10 mouse cellular contexts compared by ENCODE assay signal in the genomic region with DNA sequence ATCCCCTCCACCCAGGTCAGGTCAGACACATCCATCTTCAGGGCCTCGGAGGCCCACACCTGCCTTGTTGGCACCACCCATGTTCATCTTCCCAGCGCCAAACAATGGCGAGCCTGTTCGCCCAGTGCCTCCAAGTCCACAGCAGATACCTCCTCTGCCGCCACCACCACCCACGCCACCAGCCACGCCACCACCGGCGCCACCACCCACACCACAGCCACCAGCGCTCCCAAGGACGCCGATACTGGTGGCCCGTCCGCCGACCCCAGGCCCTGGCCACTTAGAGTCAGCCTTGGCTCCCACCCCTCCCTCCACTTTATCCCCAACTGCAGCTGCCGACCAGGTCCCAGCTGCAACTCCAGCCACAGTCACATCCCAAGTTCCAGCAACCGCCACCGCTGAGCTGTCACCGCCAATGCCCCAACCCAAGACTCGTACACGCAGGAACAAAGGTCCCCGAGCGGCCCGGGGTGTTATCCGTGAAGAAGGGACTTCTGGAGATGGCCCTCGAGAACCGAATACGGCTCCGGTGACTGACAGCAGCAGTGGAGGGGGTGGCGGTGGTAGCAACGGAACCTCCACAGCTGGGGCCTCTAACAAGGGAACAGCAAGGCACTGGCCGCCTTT. TPM values are rescaled to one million over a fixed set of nuclear protein-coding genes. Genes with fewer than 3 reads are reported as not detected.
A peak's percentile ranks its signal among the peaks of the same experiment; 100 is the strongest.
DNase-seq lines count a peak whose midpoint lies in the region; ATAC-seq lines count a peak whose summit lies in the region.
"Had no signal": no experiment of that assay in that cellular context is flagged by ENCODE, and none has a peak within 500 bp of the region (broad histone marks: within the 10 kb centered on the region; RNA-seq: fewer than 3 reads in every experiment).

No protein-coding gene starts in this region.

- 35% methylated on average over 32 of the region's 32 CpGs for WGBS in forebrain, embryonic 10.5 days
- WGBS in forebrain, embryonic 16.5 days, result 33% methylated on average over 32 of the region's 32 CpGs
- WGBS in liver, embryonic 11.5 days, result 37% methylated on average over 32 of the region's 32 CpGs
- 46% methylated on average over 32 of the region's 32 CpGs for WGBS in liver, embryonic 12.5 days (ENCODE audit: insufficient replicate concordance)
- 40% methylated on average over 31 of the region's 32 CpGs for WGBS in limb, embryonic 13.5 days

- H3K9me3 ChIP-seq in forebrain, embryonic 10.5 days, result no peaks in the 10 kb centered on the region
- no peaks in the 10 kb centered on the region for H3K9me3 ChIP-seq in forebrain, embryonic 16.5 days (ENCODE audit: control insufficient read depth, low read length)
- no peaks in the 10 kb centered on the region for H3K9me3 ChIP-seq in liver, embryonic 11.5 days (ENCODE audit: control insufficient read depth, low read length)
- no peaks in the 10 kb centered on the region for H3K9me3 ChIP-seq in liver, embryonic 12.5 days (replicated peaks)
- H3K9me3 ChIP-seq in ES-E14 (ENCODE audit: control insufficient read depth, insufficient read depth, low read depth, low read length), result no peaks in the 10 kb centered on the region
- no peaks in the 10 kb centered on the region for H3K9me3 ChIP-seq in limb, embryonic 13.5 days

- intact Hi-C loops in left cerebral cortex, postnatal 4 days (cut with DNase I), result loop anchor here (5.0 kb wide), 1 partner anchor 130 kb away; the partner anchor contains the start of gene Dpf1

- H3K9ac ChIP-seq in forebrain, embryonic 16.5 days (replicated peaks; ENCODE audit: low read depth, low read length), result no peak overlapping the region
- H3K9ac ChIP-seq in liver, embryonic 11.5 days (ENCODE audit: low read depth, low read length), result no peak overlapping the region
- H3K9ac ChIP-seq in liver, embryonic 12.5 days, result no peak overlapping the region
- H3K9ac ChIP-seq in ES-E14 (ENCODE audit: insufficient read depth, low read depth, low read length, poor library complexity, severe bottlenecking), result no peak overlapping the region
- H3K9ac ChIP-seq in limb, embryonic 13.5 days, result no peak overlapping the region
- H3K9ac ChIP-seq: liver, embryonic 14.5 days had no signal

- H3K4me3 ChIP-seq in forebrain, embryonic 10.5 days, result peak overlapping the region; percentile 75; the same call in 1 of the 2 replicates
- H3K4me3 ChIP-seq in forebrain, embryonic 16.5 days (replicated peaks; ENCODE audit: low read length), result no peak overlapping the region
- H3K4me3 ChIP-seq in liver, embryonic 11.5 days (ENCODE audit: low read depth, low read length), result no peak overlapping the region
- no peak overlapping the region for H3K4me3 ChIP-seq in liver, embryonic 12.5 days
- peak overlapping the region; percentile 26 to 39; a peak in 2 of 4 replicates for H3K4me3 ChIP-seq in ES-E14 (ENCODE audit: insufficient read depth in 1 of 2, low read depth in 1 of 2, low read length in 2 of 2, poor library complexity in 1 of 2, severe bottlenecking in 1 of 2)
- H3K4me3 ChIP-seq in limb, embryonic 13.5 days, result peak overlapping the region; percentile 74; the same call in 1 of the 2 replicates

- DNase-seq in forebrain, embryonic 10.5 days (ENCODE audit: extremely low spot score, low spot score), result no peak
- peak; percentile 46 for DNase-seq in liver, embryonic 11.5 days (ENCODE audit: low spot score)
- no peak for DNase-seq in ES-E14 (ENCODE audit: low read depth, low spot score)
- DNase-seq in left cerebral cortex, postnatal 4 days, result no peak
- no peak for DNase-seq in urinary bladder, postnatal 14 days (ENCODE audit: low spot score)
- DNase-seq: thymus, postnatal 36 days had no signal

- H3K4me2 ChIP-seq in forebrain, embryonic 16.5 days (ENCODE audit: low read length), result no peak overlapping the region
- peak overlapping the region; percentile 87 for H3K4me2 ChIP-seq in liver, embryonic 11.5 days
- H3K4me2 ChIP-seq in liver, embryonic 12.5 days, result no peak overlapping the region
- H3K4me2 ChIP-seq in limb, embryonic 13.5 days (replicated peaks), result peak overlapping the region; percentile 9; the same call in 1 of the 2 replicates

- H3K4me1 ChIP-seq in forebrain, embryonic 10.5 days, result peaks cover 62% of the 10 kb centered on the region
- peaks cover 36% of the 10 kb centered on the region for H3K4me1 ChIP-seq in forebrain, embryonic 16.5 days (replicated peaks; ENCODE audit: control insufficient read depth, insufficient read depth, low read length)
- H3K4me1 ChIP-seq in liver, embryonic 11.5 days (replicated peaks; ENCODE audit: control insufficient read depth, insufficient read depth, low read length), result peaks cover 26% of the 10 kb centered on the region
- peaks cover 39% of the 10 kb centered on the region for H3K4me1 ChIP-seq in liver, embryonic 12.5 days
- peaks cover 4 to 24% of the 10 kb centered on the region in 2 experiments; a peak in 3 of 4 replicates for H3K4me1 ChIP-seq in ES-E14 (ENCODE audit: control insufficient read depth in 2 of 2, insufficient read depth in 2 of 2, low read length in 2 of 2, poor library complexity in 1 of 2)
- peaks cover 41% of the 10 kb centered on the region for H3K4me1 ChIP-seq in limb, embryonic 13.5 days

- ATAC-seq in forebrain, embryonic 16.5 days, result no peak
- ATAC-seq in liver, embryonic 11.5 days (replicated peaks; ENCODE audit: low FRiP score), result no peak
- ATAC-seq in liver, embryonic 12.5 days, result no peak
- no peak for ATAC-seq in limb, embryonic 13.5 days (ENCODE audit: low FRiP score, low read depth)

- in situ Hi-C loops in ES-E14 (cut with MboI; ENCODE audit: low sequenced_read_pairs in 2 of 2, unreplicated experiment in 2 of 2), result no loop called here

- H3K27me3 ChIP-seq in forebrain, embryonic 10.5 days (ENCODE audit: poor library complexity, severe bottlenecking), result peaks cover 60% of the 10 kb centered on the region
- peaks cover 34% of the 10 kb centered on the region for H3K27me3 ChIP-seq in forebrain, embryonic 16.5 days (replicated peaks; ENCODE audit: control insufficient read depth, insufficient read depth, low read length)
- peaks cover 50% of the 10 kb centered on the region for H3K27me3 ChIP-seq in liver, embryonic 11.5 days (replicated peaks; ENCODE audit: control insufficient read depth, insufficient read depth, low read length)
- peaks cover 71% of the 10 kb centered on the region for H3K27me3 ChIP-seq in liver, embryonic 12.5 days (replicated peaks)
- peaks cover 57% of the 10 kb centered on the region for H3K27me3 ChIP-seq in limb, embryonic 13.5 days

- no peak overlapping the region for H3K27ac ChIP-seq in forebrain, embryonic 10.5 days
- no peak overlapping the region for H3K27ac ChIP-seq in forebrain, embryonic 16.5 days (ENCODE audit: low read length)
- H3K27ac ChIP-seq in liver, embryonic 11.5 days (ENCODE audit: low read depth, low read length), result no peak overlapping the region
- H3K27ac ChIP-seq in liver, embryonic 12.5 days, result no peak overlapping the region
- no peak overlapping the region for H3K27ac ChIP-seq in ES-E14 (ENCODE audit: insufficient read depth, low read depth, low read length, poor library complexity, severe bottlenecking)
- H3K27ac ChIP-seq in limb, embryonic 13.5 days, result no peak overlapping the region
- H3K27ac ChIP-seq: liver, embryonic 14.5 days had no signal

- H3K36me3 ChIP-seq in forebrain, embryonic 10.5 days (replicated peaks), result peaks cover 51% of the 10 kb centered on the region
- H3K36me3 ChIP-seq in forebrain, embryonic 16.5 days (ENCODE audit: control insufficient read depth, insufficient read depth), result peaks cover 27% of the 10 kb centered on the region
- H3K36me3 ChIP-seq in liver, embryonic 11.5 days (ENCODE audit: control insufficient read depth, insufficient read depth, low read length), result peaks cover 24% of the 10 kb centered on the region
- H3K36me3 ChIP-seq in liver, embryonic 12.5 days, result peaks cover 46% of the 10 kb centered on the region
- H3K36me3 ChIP-seq in ES-E14 (ENCODE audit: control insufficient read depth, insufficient read depth, low read length, poor library complexity, severe bottlenecking), result peaks cover 37% of the 10 kb centered on the region
- peaks cover 47% of the 10 kb centered on the region for H3K36me3 ChIP-seq in limb, embryonic 13.5 days

RNA-seq across cellular contexts. Expression of gene Spred3, which starts 2.3 kb away (rescaled TPM):
- polyA plus RNA-seq in forebrain, embryonic 10.5 days (2016; fragmentation: Nextera tagmentation; extraction: Ambion mirVana), result 4.4 and 5.4 TPM in 2 replicates
- 6.0 and 7.5 TPM in 2 replicates for polyA plus RNA-seq in forebrain, embryonic 16.5 days (2015; fragmentation: Nextera tagmentation; extraction: Ambion mirVana)
- 1.0 and 1.1 TPM in 2 replicates for polyA plus RNA-seq in liver, embryonic 11.5 days (2014; fragmentation: Nextera tagmentation; extraction: Ambion mirVana)
- polyA plus RNA-seq in liver, embryonic 12.5 days (2016; fragmentation: Nextera tagmentation; extraction: Ambion mirVana), result 0.72 TPM in 2 replicates
- 5.1 and 6.2 TPM in 2 replicates for total RNA-seq in ES-E14 (2012; rRNA removed)
- polyA plus RNA-seq in limb, embryonic 13.5 days (2015; fragmentation: Nextera tagmentation; extraction: Ambion mirVana), result 4.2 and 4.4 TPM in 2 replicates
- 10 to 100 TPM; 29.4 to 32.3 TPM for total RNA-seq in left cerebral cortex, postnatal 4 days (2021)

RNA-seq across cellular contexts. Expression of gene Ggn, which starts 2.5 kb away (rescaled TPM):
- polyA plus RNA-seq in forebrain, embryonic 10.5 days (2016; fragmentation: Nextera tagmentation; extraction: Ambion mirVana), result 0.69 and 1.1 TPM in 2 replicates
- 0.51 and 0.75 TPM in 2 replicates for polyA plus RNA-seq in forebrain, embryonic 16.5 days (2015; fragmentation: Nextera tagmentation; extraction: Ambion mirVana)
- 0.37 and 0.47 TPM in 2 replicates for polyA plus RNA-seq in liver, embryonic 11.5 days (2014; fragmentation: Nextera tagmentation; extraction: Ambion mirVana)
- polyA plus RNA-seq in liver, embryonic 12.5 days (2016; fragmentation: Nextera tagmentation; extraction: Ambion mirVana), result 0.07 and 0.26 TPM in 2 replicates
- 0.67 and 1.2 TPM in 2 replicates for total RNA-seq in ES-E14 (2012; rRNA removed)
- polyA plus RNA-seq in limb, embryonic 13.5 days (2015; fragmentation: Nextera tagmentation; extraction: Ambion mirVana), result 0.47 and 0.50 TPM in 2 replicates
- total RNA-seq in left cerebral cortex, postnatal 4 days (2021), result 1 to 10 TPM in 1 of 2 experiments, under 1 TPM in 1; 0.58 to 1.1 TPM

RNA-seq across cellular contexts. Expression of gene Psmd8, which starts 8.0 kb away (rescaled TPM):
- 290 and 304 TPM in 2 replicates for polyA plus RNA-seq in forebrain, embryonic 10.5 days (2016; fragmentation: Nextera tagmentation; extraction: Ambion mirVana)
- 267 and 277 TPM in 2 replicates for polyA plus RNA-seq in forebrain, embryonic 16.5 days (2015; fragmentation: Nextera tagmentation; extraction: Ambion mirVana)
- 231 and 235 TPM in 2 replicates for polyA plus RNA-seq in liver, embryonic 11.5 days (2014; fragmentation: Nextera tagmentation; extraction: Ambion mirVana)
- polyA plus RNA-seq in liver, embryonic 12.5 days (2016; fragmentation: Nextera tagmentation; extraction: Ambion mirVana), result 170 and 180 TPM in 2 replicates
- 209 and 211 TPM in 2 replicates for total RNA-seq in ES-E14 (2012; rRNA removed)
- 270 and 272 TPM in 2 replicates for polyA plus RNA-seq in limb, embryonic 13.5 days (2015; fragmentation: Nextera tagmentation; extraction: Ambion mirVana)
- total RNA-seq in left cerebral cortex, postnatal 4 days (2021), result 100 to 1,000 TPM; 162 to 164 TPM

RNA-seq across cellular contexts. Expression of gene Fam98c, which starts 16.5 kb away (rescaled TPM):
- polyA plus RNA-seq in forebrain, embryonic 10.5 days (2016; fragmentation: Nextera tagmentation; extraction: Ambion mirVana), result 11.5 and 11.7 TPM in 2 replicates
- 19.8 and 21.9 TPM in 2 replicates for polyA plus RNA-seq in forebrain, embryonic 16.5 days (2015; fragmentation: Nextera tagmentation; extraction: Ambion mirVana)
- 16.7 and 17.3 TPM in 2 replicates for polyA plus RNA-seq in liver, embryonic 11.5 days (2014; fragmentation: Nextera tagmentation; extraction: Ambion mirVana)
- 12.4 and 12.5 TPM in 2 replicates for polyA plus RNA-seq in liver, embryonic 12.5 days (2016; fragmentation: Nextera tagmentation; extraction: Ambion mirVana)
- 20.8 and 42.5 TPM in 2 replicates for total RNA-seq in ES-E14 (2012; rRNA removed)
- polyA plus RNA-seq in limb, embryonic 13.5 days (2015; fragmentation: Nextera tagmentation; extraction: Ambion mirVana), result 11.5 and 12.5 TPM in 2 replicates
- 10 to 100 TPM; 12.3 to 14.4 TPM for total RNA-seq in left cerebral cortex, postnatal 4 days (2021)

RNA-seq across cellular contexts. Expression of gene Rasgrp4, which starts 37.9 kb away (rescaled TPM):
- polyA plus RNA-seq in forebrain, embryonic 10.5 days (2016; fragmentation: Nextera tagmentation; extraction: Ambion mirVana), result 0.58 and 0.88 TPM in 2 replicates
- 0.57 and 1.0 TPM in 2 replicates for polyA plus RNA-seq in forebrain, embryonic 16.5 days (2015; fragmentation: Nextera tagmentation; extraction: Ambion mirVana)
- polyA plus RNA-seq in liver, embryonic 11.5 days (2014; fragmentation: Nextera tagmentation; extraction: Ambion mirVana), result 0.57 and 0.62 TPM in 2 replicates
- polyA plus RNA-seq in liver, embryonic 12.5 days (2016; fragmentation: Nextera tagmentation; extraction: Ambion mirVana), result 0.38 and 0.79 TPM in 2 replicates
- 5.6 and 5.9 TPM in 2 replicates for total RNA-seq in ES-E14 (2012; rRNA removed)
- polyA plus RNA-seq in limb, embryonic 13.5 days (2015; fragmentation: Nextera tagmentation; extraction: Ambion mirVana), result 0.56 and 0.69 TPM in 2 replicates
- total RNA-seq in left cerebral cortex, postnatal 4 days (2021), result 1 to 10 TPM; 1.6 to 1.7 TPM

Comparison
In these comparisons a context has a peak if more than half of its experiments do, and no peak if none do; other contexts are left out.
1. H3K4me3 ChIP-seq: peak in forebrain, embryonic 10.5 days (single experiment), ES-E14 (2 of 2) and limb, embryonic 13.5 days (single experiment); none in forebrain, embryonic 16.5 days (single experiment), liver, embryonic 11.5 days (single experiment) and liver, embryonic 12.5 days (single experiment).
2. H3K4me2 ChIP-seq: peak in liver, embryonic 11.5 days (single experiment) and limb, embryonic 13.5 days (single experiment); none in forebrain, embryonic 16.5 days (single experiment) and liver, embryonic 12.5 days (single experiment).